Comparison of ENCODE assay signal across 22 mouse cellular contexts in genomic region chr13:41427046-41427445, GRCm38 (mm10).
"Had no signal": no experiment of that assay in that cellular context is flagged by ENCODE, and none has a peak within 500 bp of the region (broad histone marks: within the 10 kb centered on the region; RNA-seq: fewer than 3 reads in every experiment).

No protein-coding gene starts in this region.

- ATAC-seq: intestine, postnatal 0 days; midbrain, embryonic 15.5 days had no signal

- H3K4me1 ChIP-seq: midbrain, embryonic 12.5 days; midbrain, embryonic 15.5 days; neural tube, embryonic 12.5 days; neural tube, embryonic 15.5 days; stomach, embryonic 15.5 days had no signal

- H3K4me3 ChIP-seq: limb, embryonic 12.5 days; limb, embryonic 15.5 days; liver, embryonic 15.5 days; midbrain, embryonic 12.5 days; midbrain, embryonic 15.5 days; neural tube, embryonic 12.5 days; neural tube, embryonic 15.5 days; stomach, embryonic 15.5 days had no signal

- H3K9ac ChIP-seq: limb, embryonic 12.5 days; limb, embryonic 15.5 days; liver, embryonic 15.5 days; midbrain, embryonic 12.5 days; midbrain, embryonic 15.5 days; neural tube, embryonic 12.5 days; neural tube, embryonic 15.5 days; stomach, embryonic 15.5 days had no signal

- H3K27ac ChIP-seq: limb, embryonic 12.5 days; limb, embryonic 15.5 days; liver, embryonic 15.5 days; macrophage; midbrain, embryonic 12.5 days; midbrain, embryonic 15.5 days; neural tube, embryonic 12.5 days; neural tube, embryonic 15.5 days; stomach, embryonic 15.5 days had no signal

- H3K36me3 ChIP-seq: limb, embryonic 12.5 days; limb, embryonic 15.5 days; liver, embryonic 15.5 days; midbrain, embryonic 12.5 days; midbrain, embryonic 15.5 days; neural tube, embryonic 12.5 days; neural tube, embryonic 15.5 days; stomach, embryonic 15.5 days had no signal

- H3K27me3 ChIP-seq: limb, embryonic 12.5 days; limb, embryonic 15.5 days; liver, embryonic 15.5 days; midbrain, embryonic 12.5 days; midbrain, embryonic 15.5 days; neural tube, embryonic 12.5 days; neural tube, embryonic 15.5 days; stomach, embryonic 15.5 days had no signal

- H3K9me3 ChIP-seq: limb, embryonic 12.5 days; limb, embryonic 15.5 days; liver, embryonic 15.5 days; midbrain, embryonic 12.5 days; midbrain, embryonic 15.5 days; neural tube, embryonic 12.5 days; neural tube, embryonic 15.5 days; stomach, embryonic 15.5 days had no signal

- H3K4me2 ChIP-seq: limb, embryonic 12.5 days; limb, embryonic 15.5 days; liver, embryonic 11.5 days; liver, embryonic 15.5 days; midbrain, embryonic 12.5 days; midbrain, embryonic 15.5 days; neural tube, embryonic 12.5 days; neural tube, embryonic 15.5 days; stomach, embryonic 15.5 days had no signal

- DNase-seq: kidney, adult 2 months; kidney, postnatal 10 days; kidney, postnatal 36 days; left cerebral cortex, postnatal 4 days; lung, adult 2 months; lung, postnatal 14 days; right cerebral cortex, adult 18-20 months; right cerebral cortex, postnatal 14 days; right cerebral cortex, postnatal 4 days; thymus, adult 18-20 months; thymus, postnatal 36 days had no signal
